Mouse (Mus musculus) spleen, adult 2 months (tissue): ENCODE results near the gene Tgm1. TPM values are rescaled to one million over a fixed set of nuclear protein-coding genes. Genes with fewer than 3 reads are reported as not detected.
A peak's percentile ranks its signal among the peaks of the same experiment; 100 is the strongest.

Source experiments
- DNase-seq, 2 experiments: peaks; one replicate each; pipeline versions ENCODE4 v3.0.0 to v3.0.0-alpha.2; 2012 to 2021; ENCODE audit warnings: low spot score in 2 of 2, low read depth in 1 of 2
- H3K27ac ChIP-seq: fragments of 200-500 bp; 2 replicates; pipeline ENCODE4 v1.5.1; 2012; ENCODE audit warnings: low read length, inconsistent platforms; ENCODE audit not compliant: insufficient read depth
- H3K27me3 ChIP-seq: fragments of 200-500 bp; 2 replicates; pipeline ENCODE4 v1.6.1; 2012; ENCODE audit warnings: mild to moderate bottlenecking, moderate library complexity, low read length, inconsistent platforms; ENCODE audit not compliant: control insufficient read depth, insufficient read depth
- H3K36me3 ChIP-seq: fragments of 200-500 bp; 2 replicates; pipeline ENCODE4 v1.6.1; 2012; ENCODE audit warnings: mild to moderate bottlenecking, low read length, inconsistent platforms; ENCODE audit not compliant: control insufficient read depth, insufficient read depth
- H3K4me1 ChIP-seq: fragments of 200-500 bp; 2 replicates; pipeline ENCODE4 v1.6.1; 2011; ENCODE audit warnings: inconsistent platforms; ENCODE audit not compliant: control insufficient read depth, insufficient read depth, insufficient read length
- H3K4me3 ChIP-seq: fragments of 200-500 bp; 2 replicates; pipeline ENCODE4 v1.5.1; 2011; ENCODE audit warnings: mild to moderate bottlenecking, inconsistent platforms; ENCODE audit not compliant: insufficient read depth, insufficient read length; ENCODE audit errors: extremely low read depth
- CTCF ChIP-seq: fragments of 200-500 bp; IDR thresholded peaks from 2 replicates; pipeline ENCODE4 v1.5.1; 2011; ENCODE audit warnings: mild to moderate bottlenecking, inconsistent platforms; ENCODE audit not compliant: insufficient read depth, insufficient read length, insufficient replicate concordance; ENCODE audit errors: extremely low read depth
- POLR2A ChIP-seq: fragments of 200-500 bp; IDR thresholded peaks from 2 replicates; pipeline ENCODE4 v1.6.1; 2011; ENCODE audit warnings: low read depth, low read length, inconsistent platforms
- WGBS: fragments of 180-500 bp; shearing (Covaris S2); methylation state at CpG from one replicate; pipeline ENCODE4 v1.1.7; 2018; 5-methylcytosine and 5-hydroxymethylcytosine counted together
- polyA plus RNA-seq: library from polyadenylated mRNA; depleted of rRNA; stranded (reverse); fragments of >200 nt; gene quantifications from 2 replicates; pipeline ENCODE4 v1.2.3, GENCODE M21; 2012

Tgm1 gene
- polyA plus RNA-seq, 1 experiment: 33.9 TPM

GRCm38 (mm10) chr14:55747051-55747847 is 33.5 kb upstream of the Tgm1 start:
- no peak for TF ChIP-seq POLR2A
- TF ChIP-seq CTCF: no peak
- no peak overlapping the region for H3K4me3 ChIP-seq
- no peak overlapping the region for H3K27ac ChIP-seq
- DNase-seq: no peak
- peaks cover 16% of the 10 kb centered on the region for H3K36me3 ChIP-seq
- H3K4me1 ChIP-seq: peaks cover 9% of the 10 kb centered on the region; the same call in 1 of the 2 replicates
- no peaks in the 10 kb centered on the region for H3K27me3 ChIP-seq
- WGBS: 91% methylated on average over 10 of the region's 10 CpGs

GRCm38 (mm10) chr14:55745861-55746237 is 32.1 kb upstream of the Tgm1 start:
- Histone ChIP-seq H3K36me3 (peaks cover 9% of the 10 kb centered on the region), H3K4me1 (peaks cover 9% of the 10 kb centered on the region; the same call in 1 of the 2 replicates), H3K4me3 (peak overlapping the region; percentile 80), H3K27me3 (no peaks in the 10 kb centered on the region), H3K27ac (peak overlapping the region; percentile 31; the same call in 1 of the 2 replicates)
- under 1% methylated on average over 31 of the region's 31 CpGs for WGBS
- TF ChIP-seq POLR2A (no peak), CTCF (no peak)
- no peak for DNase-seq

GRCm38 (mm10) chr14:55745180-55745860 is 31.6 kb upstream of the Tgm1 start, which contains the start of the genes Dhrs1 and Nop9:
TSS of gene Dhrs1 (minus strand) at chr14:55745690.
TSS of gene Nop9 (plus strand) at chr14:55745693.
- Histone ChIP-seq H3K27ac (peak within 1 kb of the TSS; percentile 31; the same call in 1 of the 2 replicates), H3K36me3 (peaks cover 9% of the 10 kb centered on the region; the same call in 1 of the 2 replicates)
- 2% methylated on average over 48 of the region's 48 CpGs for WGBS

GRCm38 (mm10) chr14:55743711-55744110 is 30.0 kb upstream of the Tgm1 start:
- H3K36me3 ChIP-seq: peaks cover 11% of the 10 kb centered on the region
- TF ChIP-seq POLR2A: no peak
- TF ChIP-seq CTCF: peak; percentile 87; the same call in 1 of the 2 replicates
- whole genome bisulfite sequencing: 19% methylated on average over 10 of the region's 10 CpGs
- H3K27me3 ChIP-seq: no peaks in the 10 kb centered on the region
- no peak overlapping the region for H3K4me3 ChIP-seq
- peaks cover 9% of the 10 kb centered on the region; the same call in 1 of the 2 replicates for H3K4me1 ChIP-seq
- DNase-seq: peak; percentile 73 to 86
- peak overlapping the region; percentile 46; the same call in 1 of the 2 replicates for H3K27ac ChIP-seq

More at GRCm38 (mm10) chr14:55745180-55745860, 31.6 kb upstream of the Tgm1 start, which contains the start of the genes Dhrs1 and Nop9:
- TF ChIP-seq POLR2A (no peak; the same call in none of the 2 replicates), CTCF (no peak)
- peaks cover 9% of the 10 kb centered on the region; the same call in 1 of the 2 replicates for H3K4me1 ChIP-seq
- H3K4me3 ChIP-seq: peak within 1 kb of the TSS; percentile 80
- no peaks in the 10 kb centered on the region for H3K27me3 ChIP-seq
- DNase-seq: peak; percentile 59 to 84

- Histone ChIP-seq H3K36me3 (peaks cover 14% of the 10 kb centered on the region), H3K4me3 (no peak overlapping the region), H3K4me1 (no peaks in the 10 kb centered on the region), H3K27ac (no peak overlapping the region), H3K27me3 (no peaks in the 10 kb centered on the region)
- WGBS: 77% methylated on average over 9 of the region's 9 CpGs
- no peak for TF ChIP-seq POLR2A
- TF ChIP-seq CTCF: no peak
- DNase-seq: no peak
Measured at GRCm38 (mm10) chr14:55737086-55737687, 23.5 kb upstream of the Tgm1 start.

- WGBS: 51% methylated on average over 4 of the region's 4 CpGs
- H3K27ac ChIP-seq: peak overlapping the region; percentile 48
- no peaks in the 10 kb centered on the region for H3K27me3 ChIP-seq
- TF ChIP-seq POLR2A (no peak), CTCF (no peak)
- no peaks in the 10 kb centered on the region for H3K4me1 ChIP-seq
- no peak overlapping the region for H3K4me3 ChIP-seq
- DNase-seq: no peak
- H3K36me3 ChIP-seq: peaks cover 11% of the 10 kb centered on the region
Measured at GRCm38 (mm10) chr14:55735758-55736157, 22.0 kb upstream of the Tgm1 start.

- Histone ChIP-seq H3K4me3 (no peak overlapping the region), H3K27ac (no peak overlapping the region), H3K27me3 (no peaks in the 10 kb centered on the region), H3K4me1 (no peaks in the 10 kb centered on the region), H3K36me3 (peaks cover 10% of the 10 kb centered on the region)
- no peak for TF ChIP-seq POLR2A
- 83% methylated on average over 3 of the region's 3 CpGs for WGBS
- DNase-seq: no peak
Measured at GRCm38 (mm10) chr14:55735334-55735733, 21.6 kb upstream of the Tgm1 start.
